Mouse (Mus musculus) heart, embryonic 14.5 days (tissue): Measurements from ENCODE around the gene Fbxo44. TPM values are rescaled to one million over a fixed set of nuclear protein-coding genes. Genes with fewer than 3 reads are reported as not detected.

Experiments used
- ATAC-seq: fragments of 200-750 bp; cut with Nextera tagmentation; 2 replicates; pipeline ENCODE4 v1.8.0; 2017; ENCODE audit warnings: low read depth, moderate TSS enrichment; ENCODE audit not compliant: insufficient number of reproducible peaks, insufficient read depth, low FRiP score
- H3K27ac ChIP-seq, 2 experiments: fragments of 200-500 bp in 1 of 2; fragments of 300-500 bp in 1 of 2; sonication (generic) in 1 of 2; replicated peaks in 1 of 2; 2 replicates each; pipeline ENCODE4 v1.5.1; 2012 to 2014; ENCODE audit warnings: low read depth in 2 of 2, low read length in 2 of 2, control low read depth in 1 of 2, mild to moderate bottlenecking in 1 of 2, mixed read lengths in 1 of 2; ENCODE audit not compliant: control insufficient read depth in 1 of 2, insufficient read depth in 1 of 2
- H3K27me3 ChIP-seq: fragments of 300-500 bp; sonication (generic); 2 replicates; pipeline ENCODE4 v1.6.1; 2014; ENCODE audit warnings: mild to moderate bottlenecking, low read length, control low read depth; ENCODE audit not compliant: control insufficient read depth, insufficient read depth
- H3K36me3 ChIP-seq: fragments of 300-500 bp; sonication (generic); 2 replicates; pipeline ENCODE4 v1.6.1; 2014; ENCODE audit warnings: mild to moderate bottlenecking, control low read depth, low read length, mixed read lengths; ENCODE audit not compliant: control insufficient read depth, insufficient read depth
- H3K4me1 ChIP-seq, 2 experiments: fragments of 200-500 bp in 1 of 2; fragments of 300-500 bp in 1 of 2; sonication (generic) in 1 of 2; 2 replicates each; pipeline ENCODE4 v1.6.1; 2012 to 2014; ENCODE audit warnings: low read length in 2 of 2, control low read depth in 1 of 2, mixed read lengths in 1 of 2; ENCODE audit not compliant: control insufficient read depth in 2 of 2, insufficient read depth in 2 of 2
- H3K4me2 ChIP-seq: fragments of 300-500 bp; sonication (generic); 2 replicates; pipeline ENCODE4 v1.6.1; 2014; ENCODE audit warnings: mild to moderate bottlenecking, low read length
- H3K4me3 ChIP-seq, 2 experiments: fragments of 200-500 bp in 1 of 2; fragments of 300-500 bp in 1 of 2; sonication (generic) in 1 of 2; 2 replicates each; pipeline ENCODE4 v1.5.1; 2012 to 2014; ENCODE audit warnings: low read length in 2 of 2, mild to moderate bottlenecking in 2 of 2, control low read depth in 1 of 2, low read depth in 1 of 2, moderate library complexity in 1 of 2; ENCODE audit not compliant: control insufficient read depth in 1 of 2, insufficient read depth in 1 of 2
- H3K9ac ChIP-seq: fragments of 300-500 bp; sonication (generic); 2 replicates; pipeline ENCODE4 v1.6.1; 2014; ENCODE audit warnings: mild to moderate bottlenecking, low read length
- H3K9me3 ChIP-seq: fragments of 300-500 bp; sonication (generic); 2 replicates; pipeline ENCODE4 v1.6.1; 2016; ENCODE audit warnings: low read length, control low read depth; ENCODE audit not compliant: control insufficient read depth
- WGBS: fragments of 180-500 bp; shearing (Covaris S2); extraction: QIAGEN DNeasy Blood & Tissue Kit; methylation state at CpG from one replicate; pipeline ENCODE4 v1.1.7; 2014; 5-methylcytosine and 5-hydroxymethylcytosine counted together
- microRNA-seq: library from miRNA; unstranded; fragments of <30 nt; microRNA quantifications from one replicate; pipeline ENCODE4, GENCODE M21; 2016
- polyA plus RNA-seq: library from polyadenylated mRNA; unstranded; fragments of >200 nt; fragmentation: Nextera tagmentation; extraction: Ambion mirVana; gene quantifications from 2 replicates; pipeline ENCODE4 v1.2.1, GENCODE M21; 2014

Fbxo44 gene
- polyA plus RNA-seq, 1 experiment from 2014 or later, result 28.3 TPM

DNA sequence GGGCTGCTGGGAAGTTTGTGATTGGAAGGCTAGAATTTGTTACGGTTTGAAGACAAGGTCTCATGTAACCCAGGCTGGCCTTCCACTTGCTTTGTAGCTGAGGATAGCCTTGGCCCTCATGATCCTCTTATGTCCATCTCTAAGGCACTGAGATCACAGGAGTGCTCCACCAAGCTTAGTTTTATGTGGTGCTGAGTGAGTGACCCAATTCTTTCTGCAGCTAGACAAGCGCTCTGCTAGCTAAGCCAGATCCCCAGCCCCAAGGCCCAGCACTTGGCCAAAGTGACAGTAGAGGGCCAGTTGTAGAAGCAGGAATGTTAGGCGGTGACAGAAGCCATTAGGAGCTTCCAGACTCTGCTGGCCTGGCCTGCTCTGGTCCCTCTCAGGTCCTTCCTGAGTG, 56.1 kb downstream of the Fbxo44 start:
- Histone ChIP-seq H3K4me3 (no peak overlapping the region), H3K36me3 (no peaks in the 10 kb centered on the region), H3K9me3 (no peaks in the 10 kb centered on the region), H3K4me2 (no peak overlapping the region), H3K27ac (no peak overlapping the region), H3K4me1 (peaks cover 11 to 20% of the 10 kb centered on the region in 2 experiments), H3K9ac (no peak overlapping the region), H3K27me3 (peaks cover 10% of the 10 kb centered on the region; the same call in 1 of the 2 replicates)
- ATAC-seq, result no peak
- 65% methylated on average over 3 of the region's 3 CpGs for WGBS

Small RNA genes lying within 50 kb of the gene (microRNA-seq; reads per million reads assigned to microRNA genes)
- gene Mir7022, result not detected

Other genes with a start within 250 kb of the Fbxo44 start
- 50.1 and 50.7 TPM in 2 replicates for gene Plod1, start 223.7 kb downstream of the Fbxo44 start, polyA plus RNA-seq
- gene 2510039O18Rik, start 219.6 kb downstream of the Fbxo44 start, polyA plus RNA-seq, result 19.3 and 22.1 TPM in 2 replicates
- gene Nppb, start 174.7 kb downstream of the Fbxo44 start, polyA plus RNA-seq, result 180 and 234 TPM in 2 replicates
- gene Nppa, start 159.8 kb downstream of the Fbxo44 start, polyA plus RNA-seq, result 7,026 and 7,623 TPM in 2 replicates
- 5.4 and 6.1 TPM in 2 replicates for gene Clcn6, start 121.7 kb downstream of the Fbxo44 start, polyA plus RNA-seq
- 8.7 and 9.7 TPM in 2 replicates for gene Mthfr, start 121.4 kb downstream of the Fbxo44 start, polyA plus RNA-seq
- 19.5 and 20.0 TPM in 2 replicates for gene Agtrap, start 72.5 kb downstream of the Fbxo44 start, polyA plus RNA-seq
- gene Mad2l2, start 30.1 kb downstream of the Fbxo44 start, polyA plus RNA-seq, result 40.9 and 42.1 TPM in 2 replicates
- gene Draxin, start 29.8 kb downstream of the Fbxo44 start, polyA plus RNA-seq, result not detected in 2 replicates
- 18.5 and 18.8 TPM in 2 replicates for gene Fbxo6, start 8.3 kb downstream of the Fbxo44 start, polyA plus RNA-seq
- 0.15 TPM in 1 of 2 replicates, not detected in the other for gene Fbxo2, start 139 bp upstream of the Fbxo44 start, polyA plus RNA-seq
- gene Disp3, start 127.5 kb upstream of the Fbxo44 start, polyA plus RNA-seq, result 0.04 TPM in 1 of 2 replicates, not detected in the other